Mouse (Mus musculus) c-Kit-positive CD71-positive TER-119-positive erythroid progenitor cells, embryonic 14.5 days (primary cell): ENCODE measurements around the gene Dleu7.
A peak's percentile ranks its signal among the peaks of the same experiment; 100 is the strongest.

Experiments used
- DNase-seq: peaks from one replicate; pipeline ENCODE4 v3.0.0-alpha.2; 2013; ENCODE audit warnings: low spot score

The Dleu7 gene

GRCm38 (mm10) chr14:62292488-62293339 lies at the start of gene Dleu7, which contains the start of gene Rnaseh2b:
TSS of gene Dleu7 (minus strand) at chr14:62293047.
TSS of gene Rnaseh2b (plus strand) at chr14:62292589.
- DNase-seq = no peak

DNA sequence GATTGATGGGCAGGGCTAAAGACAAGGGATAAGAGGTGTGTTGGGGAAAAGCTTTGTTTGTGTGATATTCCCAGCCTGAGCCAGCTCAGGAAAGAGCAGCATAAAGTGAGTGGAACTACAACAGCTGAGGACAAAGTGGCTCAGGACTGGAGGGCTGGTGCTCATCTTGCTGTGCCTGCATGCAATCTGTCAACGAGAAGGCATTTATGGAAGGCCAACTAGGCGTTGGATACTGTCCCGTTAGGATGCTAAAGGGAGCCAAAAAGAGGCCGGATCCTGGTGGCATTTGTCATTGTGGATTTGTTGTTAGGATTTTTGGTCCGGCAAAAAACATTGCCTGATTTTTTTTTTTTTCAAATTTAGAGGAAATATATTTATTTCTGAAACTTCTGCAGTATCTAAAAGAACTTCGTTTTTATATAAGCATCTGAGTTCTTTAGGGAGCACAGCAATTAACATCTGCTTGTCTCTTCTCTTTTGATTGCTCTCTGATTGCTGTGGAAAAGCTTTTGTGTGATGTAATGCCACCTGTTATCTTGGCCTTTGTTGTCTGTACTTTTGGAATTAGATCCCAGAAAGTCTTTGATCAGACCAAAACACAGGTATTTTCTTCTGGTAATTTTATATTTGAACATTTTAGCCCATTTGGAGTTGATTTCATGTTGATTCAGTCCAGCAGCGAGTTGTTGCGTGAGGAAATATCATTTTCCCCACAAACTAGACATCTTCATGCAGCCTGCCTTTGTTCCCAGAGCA lies 49.2 kb upstream of the Dleu7 start:
- no peak for DNase-seq

- no peak for DNase-seq
Measured at GRCm38 (mm10) chr14:62339196-62339595, 46.3 kb upstream of the Dleu7 start.

DNA sequence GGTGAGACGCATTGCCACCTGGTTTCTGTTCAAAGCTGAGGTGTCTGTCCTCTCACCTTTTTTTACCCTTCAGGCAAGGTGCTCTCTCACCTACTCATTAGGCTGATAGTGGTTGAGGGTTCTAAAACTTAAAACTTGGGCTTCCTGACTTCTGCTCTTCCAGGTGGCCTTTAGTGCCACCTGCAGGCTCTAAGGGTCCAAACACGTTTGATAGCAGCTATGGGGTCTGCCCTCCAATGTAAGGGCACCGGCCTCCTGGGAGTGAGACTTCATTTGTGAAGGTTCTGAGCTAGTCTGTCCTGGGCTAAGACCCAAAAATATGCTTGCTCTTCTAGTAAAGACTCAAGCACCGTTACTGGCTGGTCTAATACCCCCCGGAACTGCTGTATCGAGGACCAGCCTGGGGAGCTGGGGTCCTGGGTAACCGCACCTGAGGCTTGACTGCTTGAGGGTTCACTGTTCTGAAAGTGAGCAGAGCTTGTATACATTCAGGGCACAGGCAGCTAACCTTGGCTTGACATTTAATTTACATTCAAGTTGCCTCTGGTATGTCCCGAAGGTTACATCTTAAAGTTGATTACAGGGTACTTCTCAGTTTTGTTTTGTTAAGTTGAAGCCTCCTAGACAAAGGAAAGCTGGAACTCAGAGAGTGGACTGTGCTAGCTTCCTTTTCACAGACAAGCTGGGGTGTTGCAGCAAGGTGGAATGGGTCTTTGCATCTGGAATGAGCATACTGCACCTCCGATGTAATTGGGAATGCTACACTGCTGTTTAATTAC lies 41.3 kb upstream of the Dleu7 start:
- no peak for DNase-seq

GRCm38 (mm10) chr14:62331866-62332619 lies 39.2 kb upstream of the Dleu7 start:
- peak; percentile 89 for DNase-seq

- DNase-seq = peak; percentile 32
Measured at GRCm38 (mm10) chr14:62331457-62331856, 38.6 kb upstream of the Dleu7 start.

- no peak for DNase-seq
Measured at GRCm38 (mm10) chr14:62329631-62330030, 36.8 kb upstream of the Dleu7 start.

- no peak for DNase-seq
Measured at GRCm38 (mm10) chr14:62328606-62329005, 35.8 kb upstream of the Dleu7 start.

DNA sequence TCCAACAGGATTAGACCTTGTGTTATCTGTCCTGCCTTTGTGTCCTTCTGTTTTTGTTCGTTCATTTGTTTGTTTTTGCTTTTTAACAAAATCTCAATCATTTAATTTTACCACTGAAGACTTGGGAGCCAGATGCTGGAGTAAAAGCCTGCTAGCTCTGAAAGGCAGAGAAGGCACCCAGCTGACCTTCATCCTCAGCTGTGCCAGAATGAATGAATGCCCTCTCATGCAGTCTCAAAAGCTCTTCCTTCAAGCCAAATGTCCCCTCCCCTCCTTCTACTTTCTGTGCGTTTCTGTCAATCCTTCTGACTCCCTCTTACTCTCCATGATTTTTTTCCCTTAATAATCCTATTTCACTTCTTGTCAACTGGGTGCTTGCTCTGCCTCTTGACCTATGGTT lies 34.3 kb upstream of the Dleu7 start:
- DNase-seq = no peak

GRCm38 (mm10) chr14:62326026-62326425 lies 33.2 kb upstream of the Dleu7 start:
- DNase-seq = no peak

DNA sequence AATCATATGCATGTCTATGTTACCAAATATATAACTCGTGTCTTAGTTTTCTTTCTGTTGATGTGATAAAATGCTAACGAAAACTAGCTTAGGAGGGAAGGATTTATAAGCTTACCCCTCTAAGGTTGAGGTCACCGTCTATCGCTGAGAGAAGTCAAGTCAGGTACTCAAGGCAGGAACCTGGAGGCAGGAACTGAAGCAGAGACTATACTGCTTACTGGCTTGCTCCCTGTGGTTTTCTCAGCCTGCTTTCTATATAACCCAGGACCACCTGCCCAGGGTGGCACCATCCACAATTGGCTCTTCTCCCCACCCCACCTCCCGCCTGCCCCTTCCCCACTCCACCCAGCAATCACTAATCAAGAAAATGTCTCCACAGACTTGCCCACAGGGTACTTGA lies 32.1 kb upstream of the Dleu7 start:
- DNase-seq = no peak

DNA sequence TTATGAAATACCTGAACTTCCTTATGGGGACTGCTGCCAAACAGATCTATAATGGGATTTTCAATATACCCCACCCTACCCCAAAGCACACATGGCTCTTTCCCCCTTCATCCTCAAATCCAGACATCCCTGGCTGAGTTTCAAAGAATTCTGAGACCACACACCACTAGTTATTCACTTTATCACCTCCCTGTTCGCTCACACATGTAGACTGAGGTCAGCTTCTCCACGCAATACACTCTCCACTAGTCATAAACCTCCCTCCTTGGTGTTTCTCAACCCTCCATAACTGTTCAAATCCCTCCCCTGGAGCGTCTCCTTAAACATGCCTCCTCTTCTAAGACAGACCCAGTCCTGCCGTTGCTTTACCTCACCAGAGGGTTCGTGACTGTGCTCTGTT lies 30.6 kb upstream of the Dleu7 start:
- no peak for DNase-seq

- DNase-seq = no peak
Measured at GRCm38 (mm10) chr14:62322581-62323344, 29.9 kb upstream of the Dleu7 start.

GRCm38 (mm10) chr14:62311672-62312071 lies 18.8 kb upstream of the Dleu7 start:
- DNase-seq = no peak

DNA sequence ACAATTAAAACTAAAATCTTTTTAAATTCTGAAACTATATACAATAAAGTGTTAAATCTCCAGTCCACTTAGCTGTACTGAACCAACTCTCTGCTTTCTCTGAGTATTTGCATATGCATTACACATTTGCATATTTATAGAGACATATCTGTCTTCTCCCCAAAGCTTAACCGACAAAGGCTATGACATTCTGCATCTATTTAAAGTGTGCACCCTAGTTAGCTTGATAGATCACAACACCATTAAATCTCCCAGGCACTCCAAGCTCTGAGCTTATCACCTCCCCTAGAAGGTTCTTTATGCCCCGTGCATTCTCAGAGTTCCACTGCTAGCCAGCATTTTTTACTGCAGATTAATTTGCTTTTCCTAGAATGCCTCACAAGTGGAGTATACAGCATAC lies 16.2 kb upstream of the Dleu7 start:
- DNase-seq = no peak

GRCm38 (mm10) chr14:62307555-62307954 lies 14.7 kb upstream of the Dleu7 start:
- no peak for DNase-seq

DNA sequence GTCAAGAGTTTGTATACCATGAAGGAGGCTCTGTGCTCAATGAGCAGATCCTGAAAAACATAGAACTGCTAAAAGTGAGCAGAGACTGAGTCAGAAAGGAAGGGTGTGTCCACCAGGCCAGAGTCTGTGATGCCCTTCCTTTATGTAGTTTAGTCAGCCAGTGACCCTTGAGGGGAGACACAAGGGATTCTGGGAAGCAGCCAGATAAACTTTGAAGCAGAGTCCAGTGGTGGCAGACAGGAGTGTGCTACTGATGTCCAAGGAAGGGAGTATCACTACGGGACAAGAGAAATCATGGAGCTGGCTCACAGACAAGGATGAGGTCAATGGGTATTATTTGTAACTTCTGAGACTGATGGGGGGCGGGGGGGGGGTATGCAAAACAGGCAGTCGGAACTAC lies 7.2 kb upstream of the Dleu7 start:
- DNase-seq = no peak

DNA sequence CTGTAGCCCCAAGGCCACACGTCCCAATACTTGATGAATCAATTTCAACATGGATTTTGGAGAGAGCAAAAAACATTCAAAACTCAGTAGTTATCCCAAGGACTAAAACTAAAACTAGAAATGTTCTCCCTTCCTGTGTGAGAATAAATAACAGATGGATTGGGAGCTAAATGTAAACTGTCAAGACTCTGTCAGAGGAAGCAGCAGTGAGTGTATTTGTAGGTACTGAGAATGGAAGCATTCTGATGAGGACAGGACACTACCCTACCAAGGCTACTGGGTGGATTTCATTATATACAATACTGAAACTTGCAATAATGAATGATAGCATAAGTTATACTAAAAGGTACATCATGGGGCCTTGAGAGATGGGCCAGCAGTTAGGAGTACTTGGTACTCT lies 6.0 kb upstream of the Dleu7 start:
- no peak for DNase-seq

- no peak for DNase-seq
Measured at GRCm38 (mm10) chr14:62292166-62292487, 720 bp downstream of the Dleu7 start.

DNA sequence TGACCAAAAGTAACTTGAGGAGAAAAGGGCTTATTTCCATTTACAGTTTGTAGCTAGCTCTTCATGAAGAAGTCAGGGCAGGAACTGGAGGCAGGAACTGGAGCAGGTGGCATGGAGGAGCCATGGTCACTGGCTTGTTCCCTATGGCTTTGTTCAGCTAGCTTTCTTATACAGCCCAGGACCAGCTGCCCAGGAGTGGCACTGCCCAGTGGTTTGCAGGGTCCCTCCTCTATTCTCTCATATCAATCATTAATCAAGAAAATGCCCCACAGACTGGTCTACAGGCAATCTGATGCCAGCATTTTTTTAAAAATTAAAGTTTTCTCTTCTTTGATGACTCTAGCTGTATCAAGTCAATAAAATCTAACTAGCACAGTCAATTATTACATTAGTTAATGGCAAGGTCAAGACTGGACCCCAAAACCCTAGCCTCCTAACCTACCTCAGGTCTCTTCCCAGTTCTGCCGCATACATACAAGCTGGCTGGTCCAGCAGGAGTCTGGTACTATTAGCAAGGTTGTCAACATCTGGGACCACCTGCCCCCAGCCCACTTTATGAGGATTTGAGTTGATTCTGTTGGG lies 1.4 kb downstream of the Dleu7 start:
- DNase-seq = no peak

- no peak for DNase-seq
Measured at GRCm38 (mm10) chr14:62288731-62289130, 4.1 kb downstream of the Dleu7 start.
